Mouse (Mus musculus) mesoderm, embryonic 11.5 days (tissue): Measurements from ENCODE around the gene Plch1.
A peak's percentile ranks its signal among the peaks of the same experiment; 100 is the strongest.

Experiments
- DNase-seq: peaks from one replicate; pipeline ENCODE4 v3.0.0-alpha.2; 2012; ENCODE audit warnings: low read depth, low spot score

Plch1 gene

GRCm38 (mm10) chr3:63899309-63899695 lies at the start of gene Plch1:
Gene Plch1 (minus strand): TSS chr3:63899472.
- DNase-seq: peak; percentile 88

GRCm38 (mm10) chr3:63941204-63941850 lies 42.1 kb upstream of the Plch1 start:
- DNase-seq: no peak

GRCm38 (mm10) chr3:63938928-63939327 lies 39.7 kb upstream of the Plch1 start:
- DNase-seq: no peak

- peak; percentile 91 for DNase-seq
Observed at GRCm38 (mm10) chr3:63928878-63929859, 29.9 kb upstream of the Plch1 start, which contains the start of gene E130311K13Rik. Gene E130311K13Rik (minus strand): TSS chr3:63929472.

GRCm38 (mm10) chr3:63919634-63920033 lies 20.4 kb upstream of the Plch1 start:
- DNase-seq: no peak

GRCm38 (mm10) chr3:63910301-63910700 lies 11.0 kb upstream of the Plch1 start:
- no peak for DNase-seq

GRCm38 (mm10) chr3:63905241-63905640 lies 6.0 kb upstream of the Plch1 start:
- no peak for DNase-seq

GRCm38 (mm10) chr3:63904157-63904556 lies 4.9 kb upstream of the Plch1 start:
- no peak for DNase-seq

GRCm38 (mm10) chr3:63900021-63900571 lies 824 bp upstream of the Plch1 start:
- peak; percentile 52 for DNase-seq

- DNase-seq: peak; percentile 91
Observed at GRCm38 (mm10) chr3:63898581-63899308, 527 bp downstream of the Plch1 start.

- DNase-seq: peak; percentile 61
Observed at GRCm38 (mm10) chr3:63897177-63897576, 2.1 kb downstream of the Plch1 start.

- no peak for DNase-seq
Observed at GRCm38 (mm10) chr3:63896303-63896702, 3.0 kb downstream of the Plch1 start.

GRCm38 (mm10) chr3:63895786-63896185 lies 3.5 kb downstream of the Plch1 start:
- peak; percentile 47 for DNase-seq

GRCm38 (mm10) chr3:63893677-63894076 lies 5.6 kb downstream of the Plch1 start:
- no peak for DNase-seq

GRCm38 (mm10) chr3:63892154-63892553 lies 7.1 kb downstream of the Plch1 start:
- no peak for DNase-seq

- no peak for DNase-seq
Observed at GRCm38 (mm10) chr3:63881065-63881464, 18.2 kb downstream of the Plch1 start.

- DNase-seq: no peak
Observed at GRCm38 (mm10) chr3:63878995-63879666, 20.1 kb downstream of the Plch1 start.

- DNase-seq: no peak
Observed at GRCm38 (mm10) chr3:63872818-63873217, 26.5 kb downstream of the Plch1 start.

- peak; percentile 59 for DNase-seq
Observed at GRCm38 (mm10) chr3:63871249-63871648, 28.0 kb downstream of the Plch1 start.

- peak; percentile 34 for DNase-seq
Observed at GRCm38 (mm10) chr3:63868285-63868684, 31.0 kb downstream of the Plch1 start.

- DNase-seq: no peak
Observed at GRCm38 (mm10) chr3:63865069-63865468, 34.2 kb downstream of the Plch1 start.
